21 mouse cellular contexts compared by ENCODE assay signal in the genomic region with DNA sequence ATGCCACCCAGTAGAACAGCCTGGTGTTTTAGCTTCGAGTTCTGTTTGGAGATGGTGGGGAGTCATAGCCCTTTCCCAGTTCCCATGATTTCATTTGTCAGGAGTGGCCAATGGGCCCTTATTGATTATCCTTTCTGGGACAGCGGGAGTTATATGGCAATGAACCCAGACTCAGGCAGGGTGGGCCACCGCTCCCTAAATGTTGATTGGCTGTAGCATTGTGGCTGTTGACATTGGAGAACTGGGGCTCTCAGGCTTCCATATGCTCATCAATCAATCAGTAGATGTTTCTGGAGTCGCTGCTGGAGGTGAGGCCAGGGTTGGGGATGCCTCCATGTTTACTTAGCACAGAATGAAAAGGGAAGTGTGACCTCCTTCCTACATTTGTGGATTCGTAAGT.
DNase-seq lines count a peak whose midpoint lies in the region; ATAC-seq and TF ChIP-seq lines count a peak whose summit lies in the region.
"Had no signal": no experiment of that assay in that cellular context is flagged by ENCODE, and none has a peak within 500 bp of the region (broad histone marks: within the 10 kb centered on the region; RNA-seq: fewer than 3 reads in every experiment).

No protein-coding gene starts in this region.

- H3K4me3 ChIP-seq in liver, postnatal 0 days (ENCODE audit: low read depth, low read length) = no peak overlapping the region
- no peak overlapping the region for H3K4me3 ChIP-seq in liver, embryonic 12.5 days
- H3K4me3 ChIP-seq in midbrain, embryonic 16.5 days (ENCODE audit: low read depth, low read length) = no peak overlapping the region
- H3K4me3 ChIP-seq in midbrain, embryonic 14.5 days (replicated peaks; ENCODE audit: low read depth, low read length) = no peak overlapping the region

- no peaks in the 10 kb centered on the region for H3K36me3 ChIP-seq in liver, postnatal 0 days (replicated peaks; ENCODE audit: insufficient read depth, low read length)
- H3K36me3 ChIP-seq in liver, embryonic 12.5 days = no peaks in the 10 kb centered on the region
- H3K36me3 ChIP-seq in midbrain, embryonic 16.5 days (ENCODE audit: control insufficient read depth, insufficient read depth, low read length) = no peaks in the 10 kb centered on the region
- no peaks in the 10 kb centered on the region for H3K36me3 ChIP-seq in midbrain, embryonic 14.5 days (ENCODE audit: control insufficient read depth, insufficient read depth, low read length)
- H3K36me3 ChIP-seq: G1E had no signal

- H3K27ac ChIP-seq in liver, postnatal 0 days (ENCODE audit: low read depth) = no peak overlapping the region
- H3K27ac ChIP-seq in liver, embryonic 12.5 days = no peak overlapping the region
- H3K27ac ChIP-seq in midbrain, embryonic 16.5 days (ENCODE audit: low read length) = no peak overlapping the region
- no peak overlapping the region for H3K27ac ChIP-seq in midbrain, embryonic 14.5 days (replicated peaks; ENCODE audit: low read depth, low read length)

- no peak overlapping the region for H3K4me2 ChIP-seq in liver, postnatal 0 days (ENCODE audit: low read depth, low read length)
- no peak overlapping the region for H3K4me2 ChIP-seq in liver, embryonic 12.5 days
- H3K4me2 ChIP-seq in midbrain, embryonic 16.5 days (ENCODE audit: low read length) = no peak overlapping the region
- H3K4me2 ChIP-seq in midbrain, embryonic 14.5 days (ENCODE audit: low read length) = no peak overlapping the region

- intact Hi-C loops in heart, postnatal 14 days (cut with DNase I) = no loop called here

- DNase-seq in heart, adult 11 months = peak; percentile 70
- DNase-seq in heart, postnatal 14 days = no peak
- DNase-seq in liver, postnatal 0 days = no peak
- DNase-seq in midbrain, embryonic 14.5 days = no peak
- DNase-seq: adrenal gland, adult 2 months; adrenal gland, adult 8-10 months; adrenal gland, postnatal 10 days; adrenal gland, postnatal 14 days; adrenal gland, postnatal 25 days; adrenal gland, postnatal 36 days; B cell, adult 2 months; cerebellum, adult 11 months; cerebellum, adult 11-12 months; cerebellum, adult 18-20 months had no signal

- H3K27me3 ChIP-seq in liver, postnatal 0 days (ENCODE audit: insufficient read depth, low read length) = no peaks in the 10 kb centered on the region
- no peaks in the 10 kb centered on the region for H3K27me3 ChIP-seq in liver, embryonic 12.5 days (replicated peaks)
- no peaks in the 10 kb centered on the region for H3K27me3 ChIP-seq in midbrain, embryonic 16.5 days (ENCODE audit: control insufficient read depth, insufficient read depth, low read depth, low read length)
- no peaks in the 10 kb centered on the region; the same call in 1 of the 2 replicates for H3K27me3 ChIP-seq in midbrain, embryonic 14.5 days (ENCODE audit: control insufficient read depth, insufficient read depth, low read length)
- H3K27me3 ChIP-seq: CH12.LX, Patski had no signal

- H3K9me3 ChIP-seq in liver, postnatal 0 days (ENCODE audit: low read length) = no peaks in the 10 kb centered on the region
- no peaks in the 10 kb centered on the region for H3K9me3 ChIP-seq in liver, embryonic 12.5 days (replicated peaks)
- H3K9me3 ChIP-seq in midbrain, embryonic 16.5 days (replicated peaks; ENCODE audit: control insufficient read depth, low read length, poor library complexity, severe bottlenecking) = no peaks in the 10 kb centered on the region
- H3K9me3 ChIP-seq in midbrain, embryonic 14.5 days (ENCODE audit: control insufficient read depth, low read length) = no peaks in the 10 kb centered on the region

- peak; percentile 87 for ATAC-seq in liver, postnatal 0 days
- ATAC-seq in liver, embryonic 12.5 days = no peak
- 0 out of 2 replicates have a peak, but pooled peaks have one; percentile 5 for ATAC-seq in midbrain, embryonic 16.5 days
- no peak for ATAC-seq in midbrain, embryonic 14.5 days (ENCODE audit: low FRiP score, low TSS enrichment)
- ATAC-seq: activated CD4-positive, CD25-positive, alpha-beta regulatory T cell, adult 4 months; CD4-positive, CD25-positive, alpha-beta regulatory T cell, adult 4 months; Patski had no signal

- no peaks in the 10 kb centered on the region; the same call in 1 of the 2 replicates for H3K4me1 ChIP-seq in liver, postnatal 0 days (ENCODE audit: insufficient read depth)
- H3K4me1 ChIP-seq in liver, embryonic 12.5 days = no peaks in the 10 kb centered on the region
- H3K4me1 ChIP-seq in midbrain, embryonic 16.5 days (ENCODE audit: control insufficient read depth, insufficient read depth, low read length) = peaks cover 10% of the 10 kb centered on the region
- H3K4me1 ChIP-seq in midbrain, embryonic 14.5 days (ENCODE audit: control insufficient read depth, insufficient read depth, low read length) = peaks cover 8% of the 10 kb centered on the region

- H3K9ac ChIP-seq in liver, postnatal 0 days (replicated peaks) = no peak overlapping the region
- no peak overlapping the region for H3K9ac ChIP-seq in liver, embryonic 12.5 days
- no peak overlapping the region for H3K9ac ChIP-seq in midbrain, embryonic 16.5 days (ENCODE audit: low read depth, low read length)
- H3K9ac ChIP-seq in midbrain, embryonic 14.5 days (replicated peaks; ENCODE audit: low read length) = no peak overlapping the region

- no peak for TF ChIP-seq EP300 in liver, postnatal 0 days (IDR thresholded peaks at IDR 0.05; ENCODE audit: low read depth)

- 49% methylated on average over 5 of the region's 5 CpGs for WGBS in liver, postnatal 0 days (ENCODE audit: insufficient replicate concordance)
- WGBS in liver, embryonic 12.5 days (ENCODE audit: insufficient replicate concordance) = 48% methylated on average over 5 of the region's 5 CpGs
- WGBS in midbrain, embryonic 16.5 days = 89% methylated on average over 5 of the region's 5 CpGs
- WGBS in midbrain, embryonic 14.5 days = 89% methylated on average over 5 of the region's 5 CpGs

- TF ChIP-seq CTCF in liver, postnatal 0 days (IDR thresholded peaks at IDR 0.05; ENCODE audit: low read depth) = no peak

Comparison
In these comparisons a context has a peak if more than half of its experiments do, and no peak if none do; other contexts are left out.
1. ATAC-seq: peak in liver, postnatal 0 days (single experiment) and midbrain, embryonic 16.5 days (single experiment); none in liver, embryonic 12.5 days (single experiment) and midbrain, embryonic 14.5 days (single experiment).